Mouse (Mus musculus) retina, embryonic 14.5 days (tissue): Measurements from ENCODE around the gene Gnpda2.

Experiments
- DNase-seq: peaks from one replicate; pipeline ENCODE4 v3.0.0-alpha.2; 2015; ENCODE audit warnings: low spot score

The Gnpda2 gene

DNA sequence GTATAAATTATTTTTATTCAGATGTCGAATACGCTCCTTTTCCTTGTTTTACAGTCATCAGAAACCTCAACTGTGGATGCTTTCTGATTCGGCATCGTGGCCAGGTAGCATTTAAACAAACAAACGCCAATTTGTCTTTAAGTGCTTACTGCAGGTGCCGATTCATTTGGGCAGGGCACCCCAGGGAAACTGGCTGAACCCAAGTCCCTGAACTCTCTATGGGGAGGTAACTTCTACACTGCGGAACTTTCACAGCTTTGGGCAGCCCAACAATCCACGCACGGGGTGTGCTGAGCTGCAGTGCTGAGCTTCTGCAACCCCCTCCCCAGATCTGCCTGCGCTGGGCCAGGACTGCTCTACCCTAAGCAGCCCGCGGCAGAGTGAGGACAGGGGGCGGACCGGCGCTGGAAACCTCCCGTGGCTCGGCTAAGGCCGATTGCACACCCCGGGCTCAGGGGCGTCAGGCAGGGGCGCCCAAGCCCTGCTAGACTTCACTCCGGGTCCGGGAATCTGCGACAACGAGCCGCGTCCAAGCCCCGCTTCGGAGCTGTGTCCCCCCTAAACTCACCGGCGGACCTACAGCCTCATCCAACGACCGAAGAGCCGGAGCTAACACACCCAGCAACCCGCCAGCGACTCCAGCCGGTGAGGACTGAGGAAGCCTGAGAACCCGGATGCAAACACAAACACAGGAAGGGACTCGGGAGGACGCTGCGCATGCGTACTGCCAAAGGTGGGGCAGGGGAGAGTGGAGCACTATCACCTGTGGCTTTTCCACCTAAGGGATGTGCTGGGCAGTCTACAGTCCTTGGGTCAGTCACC is at the start of gene Gnpda2:
TSS of gene Gnpda2 (minus strand) at position 701 of the 822 bp plus-strand sequence.
- DNase-seq, result peak; percentile 91

DNA sequence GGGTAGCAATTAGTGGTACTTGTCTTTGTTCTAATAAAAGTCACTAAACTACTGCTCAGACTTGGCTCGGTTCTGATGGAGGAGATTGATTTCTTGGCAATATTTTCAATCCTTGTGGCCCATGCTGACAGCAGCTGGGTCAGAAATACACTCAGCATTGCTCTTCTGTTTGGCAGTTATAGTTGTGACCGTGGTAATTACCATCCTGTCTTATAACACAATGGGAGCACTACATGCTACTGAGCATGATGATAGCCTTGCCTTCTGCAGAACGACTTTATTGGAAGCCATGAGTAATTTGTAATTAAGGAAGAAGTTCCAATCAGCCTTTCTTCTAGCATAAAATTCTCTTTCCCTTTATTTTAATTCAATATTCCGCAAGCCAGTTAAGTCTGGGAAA is 42.6 kb upstream of the Gnpda2 start:
- no peak for DNase-seq

DNA sequence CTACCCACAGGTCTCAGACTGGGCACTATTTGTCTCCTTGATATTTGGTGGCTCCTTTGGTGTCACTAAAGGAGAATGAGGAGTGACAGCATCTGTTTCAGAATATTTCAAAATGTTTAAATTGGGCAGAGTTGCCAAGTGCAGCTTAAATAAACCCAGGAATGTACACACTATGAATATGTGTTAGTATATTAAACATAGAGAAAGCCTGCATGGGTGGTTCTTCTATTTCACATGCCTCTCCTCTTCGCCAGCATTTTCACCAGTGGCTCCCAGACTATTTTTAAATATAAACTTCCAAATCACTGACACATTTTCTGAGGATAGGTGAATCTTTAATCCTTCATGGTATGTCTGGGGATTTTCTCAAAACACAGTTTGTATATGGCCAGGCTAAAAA is 28.8 kb upstream of the Gnpda2 start:
- no peak for DNase-seq

DNA sequence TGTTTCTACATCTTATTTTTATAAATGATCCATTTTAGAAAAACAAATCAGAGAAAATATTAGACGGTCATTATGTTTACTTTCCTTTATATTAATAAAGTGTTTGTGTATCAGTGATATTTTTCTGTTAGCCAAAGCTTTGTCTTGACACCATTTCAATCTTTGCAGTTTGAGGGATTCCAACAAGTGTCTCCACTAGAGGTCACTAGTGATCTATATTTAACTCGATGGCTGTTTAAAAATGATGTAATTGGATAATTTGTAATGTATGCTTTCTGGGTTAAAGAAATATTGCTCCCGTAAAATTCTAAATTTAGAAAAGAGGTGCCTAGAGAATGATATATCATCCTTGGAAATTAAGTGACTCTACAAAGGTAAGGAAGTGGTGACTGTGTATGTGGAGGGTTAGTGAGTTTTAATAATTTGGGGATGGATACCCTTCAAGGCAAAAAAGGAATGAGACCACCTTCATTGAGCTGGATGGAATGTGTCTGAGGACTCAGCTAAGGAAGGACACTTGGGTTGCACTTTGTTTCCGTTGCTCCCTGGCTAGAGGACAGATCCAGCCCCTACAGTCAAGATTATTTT is 21.2 kb upstream of the Gnpda2 start:
- peak; percentile 83 for DNase-seq

DNA sequence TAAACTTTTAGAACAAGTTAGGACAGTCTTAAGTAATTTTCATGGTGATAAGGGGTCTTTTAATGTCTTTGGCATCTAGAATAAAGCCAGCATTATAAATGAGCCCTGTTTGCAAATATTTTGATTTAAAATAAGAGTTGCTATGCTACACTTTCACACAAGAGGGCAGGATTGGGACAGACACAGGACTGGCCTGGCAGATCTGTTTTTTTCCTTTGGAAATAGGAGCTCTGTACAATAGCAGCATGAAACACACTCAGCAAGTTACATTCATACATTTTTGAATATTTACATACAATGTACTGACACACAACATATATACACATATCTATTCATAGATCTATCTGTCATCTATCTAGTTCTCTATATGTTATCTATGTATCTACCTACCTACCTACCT is 8.9 kb upstream of the Gnpda2 start:
- peak; percentile 61 for DNase-seq

DNA sequence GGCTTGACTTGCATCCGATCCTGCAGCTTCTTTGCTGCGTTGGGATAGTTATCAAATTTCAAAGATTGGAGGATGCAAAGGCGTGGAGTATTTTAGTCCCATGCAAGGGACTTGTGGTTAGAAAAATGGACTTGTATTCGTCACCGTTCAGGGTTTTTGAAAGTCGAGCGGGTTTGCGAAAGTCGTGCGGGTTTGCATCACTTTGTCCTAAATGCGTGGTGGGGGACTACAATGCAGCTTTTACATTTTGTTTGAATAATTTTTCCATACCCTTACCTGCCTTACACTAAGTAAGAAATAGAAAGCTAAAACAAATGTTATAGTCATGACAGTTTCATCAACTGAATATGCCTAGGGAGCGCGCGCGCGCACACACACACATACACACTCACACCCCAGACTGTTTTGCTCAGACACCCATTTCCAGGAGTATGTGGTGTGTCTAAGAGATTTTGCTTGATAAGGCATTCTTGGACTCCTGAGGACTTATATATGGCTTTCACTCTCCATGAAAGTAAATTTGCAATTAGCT is 34.7 kb downstream of the Gnpda2 start:
- DNase-seq, result peak; percentile 55

DNA sequence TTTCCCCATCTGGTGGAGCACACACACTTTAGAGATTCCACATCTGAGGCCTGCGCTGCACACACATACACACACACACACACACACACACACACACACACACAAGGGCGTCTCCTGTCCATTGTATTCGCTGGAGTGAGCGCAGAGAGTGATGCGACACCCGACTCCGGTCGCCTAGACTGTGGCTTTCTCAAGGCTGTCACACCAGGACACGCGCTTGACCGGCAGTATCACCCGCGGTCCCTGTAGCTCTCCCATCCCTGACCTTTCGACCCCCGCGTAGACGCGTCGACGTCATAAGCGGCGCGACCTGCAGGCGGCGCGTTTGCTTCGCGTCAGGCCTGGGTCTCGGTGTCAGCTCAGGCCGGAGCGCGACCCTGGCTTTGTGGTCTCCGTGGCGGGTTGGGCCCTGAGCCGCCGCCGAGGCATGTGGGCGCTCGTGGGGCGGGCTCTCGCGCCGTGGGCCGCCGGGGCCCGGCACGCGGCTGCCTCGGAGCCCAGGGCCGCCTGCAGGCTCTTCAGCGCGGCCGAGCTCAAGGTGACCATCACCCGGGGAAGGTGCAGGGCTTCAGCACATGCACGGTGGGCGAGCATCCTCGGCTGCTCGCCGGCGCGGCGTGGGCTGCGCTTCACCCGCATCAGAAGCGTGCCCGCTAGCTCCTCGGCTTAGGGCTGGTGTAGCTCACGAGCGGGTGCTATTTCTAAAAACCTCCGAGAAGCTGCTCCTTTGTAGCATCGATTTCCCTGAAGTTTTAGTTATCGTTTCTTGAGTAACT is 35.3 kb downstream of the Gnpda2 start, which contains the start of gene Guf1:
TSS of gene Guf1 (plus strand) at position 296 of the 776 bp plus-strand sequence.
- peak; percentile 93 for DNase-seq

DNA sequence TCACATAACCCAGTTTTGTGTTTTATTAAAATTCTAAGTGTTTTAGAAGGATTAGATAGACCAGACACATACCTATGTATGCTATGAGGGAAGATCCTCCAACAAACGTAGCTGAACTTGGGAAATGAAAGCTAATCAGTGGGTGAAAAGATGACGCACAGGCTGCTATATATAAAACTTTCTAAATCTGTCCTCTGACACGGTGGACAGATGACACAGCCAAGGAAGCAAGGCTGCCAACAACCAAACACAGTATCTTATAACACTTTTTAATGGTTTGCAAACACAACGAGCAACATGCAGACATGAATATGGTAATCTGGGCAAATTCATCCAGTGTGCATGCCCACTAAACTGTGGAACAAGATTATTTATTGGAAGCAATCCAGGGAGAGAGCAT is 49.7 kb downstream of the Gnpda2 start, which contains the start of gene Yipf7:
TSS of gene Yipf7 (minus strand) at position 160 of the 400 bp plus-strand sequence.
- DNase-seq, result no peak

DNA sequence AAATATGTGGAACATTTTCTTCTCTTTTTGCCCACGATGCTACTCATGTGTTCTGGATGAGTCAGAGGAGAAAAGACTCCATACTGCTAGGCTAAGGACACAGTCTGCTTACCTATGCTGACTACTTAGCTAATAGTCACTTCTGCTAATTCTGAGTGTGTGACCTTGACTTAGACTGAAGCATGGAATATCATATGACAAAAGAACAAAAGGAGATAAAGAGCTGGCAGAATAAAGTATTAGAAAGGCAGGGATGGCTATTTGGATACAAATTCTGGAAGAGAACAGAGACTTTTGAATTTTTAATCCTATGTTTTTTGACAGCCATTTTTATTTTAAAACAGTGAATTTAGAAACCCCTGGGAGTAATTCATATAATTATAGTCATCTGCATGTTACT is 50.5 kb downstream of the Gnpda2 start:
- DNase-seq, result no peak

DNA sequence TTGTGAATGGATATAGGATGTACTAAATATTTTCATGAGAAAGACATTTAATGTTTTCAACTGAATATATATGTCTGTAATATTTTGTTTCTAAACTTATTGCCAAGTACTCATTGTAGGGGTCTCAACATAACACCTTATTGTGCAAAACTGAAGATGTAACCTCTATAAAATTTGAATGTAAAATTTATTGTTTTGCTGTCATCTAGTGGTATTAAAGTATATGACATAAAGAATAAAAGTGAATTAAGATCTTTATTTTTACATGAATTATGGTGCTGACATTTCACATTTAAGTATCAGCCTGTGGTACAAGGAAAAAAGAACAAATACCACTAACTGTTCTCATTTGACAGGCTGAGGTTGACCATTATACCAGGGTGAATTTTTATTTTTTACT is 68.2 kb downstream of the Gnpda2 start:
- no peak for DNase-seq
